Mouse (Mus musculus) CD4-positive helper T cell, adult 2 months (primary cell): Measurements from ENCODE around the gene Ankib1.

ENCODE experiments used
- DNase-seq: peaks from one replicate; pipeline ENCODE4 v3.0.0-alpha.2; 2012; ENCODE audit warnings: low read depth, missing footprints, low spot score

Gene Ankib1

GRCm38 (mm10) chr5:3646991-3647707, 155.6 kb downstream of the Ankib1 start:
- peak; percentile 82 for DNase-seq

- no peak for DNase-seq
Measured at GRCm38 (mm10) chr5:3646539-3646938, 156.2 kb downstream of the Ankib1 start.

- DNase-seq: no peak
Measured at GRCm38 (mm10) chr5:3645326-3645725, 157.4 kb downstream of the Ankib1 start.

- no peak for DNase-seq
Measured at GRCm38 (mm10) chr5:3644621-3645020, 158.1 kb downstream of the Ankib1 start.
